Mouse (Mus musculus) embryo, embryonic 11 days (tissue): ENCODE results near the gene Actl10.

Source experiments
- DNase-seq: peaks from one replicate; pipeline ENCODE4 v3.0.0-alpha.2; 2015

Gene Actl10

DNA sequence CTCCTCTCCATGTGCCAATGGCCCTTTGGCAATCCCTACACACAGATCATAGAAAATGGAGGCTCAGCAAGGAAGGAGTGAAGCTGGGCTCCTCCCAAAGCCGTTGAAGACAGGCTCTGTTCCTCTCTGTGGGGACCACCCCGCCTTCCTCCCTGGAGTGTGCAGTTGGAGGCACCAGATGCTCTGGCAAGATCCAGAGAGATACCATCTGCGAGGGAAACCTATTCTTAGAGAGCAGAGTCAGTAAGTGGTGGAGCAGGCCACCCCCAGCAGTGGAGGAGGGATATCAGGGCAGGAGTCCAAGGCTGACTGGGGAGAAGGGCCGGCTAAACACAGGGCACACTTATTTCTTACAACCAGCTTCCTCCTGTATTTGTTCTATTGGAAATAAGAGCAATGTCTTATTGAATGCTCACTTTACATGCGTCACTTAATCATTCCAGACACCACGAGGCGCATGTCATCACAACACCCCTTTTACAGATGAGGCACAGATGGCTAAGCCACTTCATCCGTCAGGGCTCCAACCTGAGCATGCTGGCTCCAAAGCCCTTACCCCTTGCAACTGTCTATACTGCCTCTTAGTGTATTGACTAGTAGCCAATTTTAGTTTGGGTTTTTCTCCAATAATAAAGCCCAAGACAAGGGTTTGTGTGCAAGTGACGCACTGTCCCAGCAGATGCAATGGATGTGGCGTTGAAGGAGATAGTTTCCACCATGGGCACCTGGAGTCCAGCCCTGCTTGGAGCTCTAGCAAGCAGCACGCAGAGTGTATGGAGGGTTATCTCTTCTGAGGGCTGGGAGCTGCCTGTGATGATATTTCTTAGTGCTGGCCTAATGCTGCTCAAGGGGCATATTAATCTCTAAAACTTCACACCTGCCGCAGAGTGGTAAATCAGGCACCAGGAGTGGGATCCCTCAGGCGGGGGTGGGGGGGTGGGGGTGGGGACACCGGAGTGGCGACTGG, 32.6 kb downstream of the Actl10 start:
- DNase-seq, result no peak

DNA sequence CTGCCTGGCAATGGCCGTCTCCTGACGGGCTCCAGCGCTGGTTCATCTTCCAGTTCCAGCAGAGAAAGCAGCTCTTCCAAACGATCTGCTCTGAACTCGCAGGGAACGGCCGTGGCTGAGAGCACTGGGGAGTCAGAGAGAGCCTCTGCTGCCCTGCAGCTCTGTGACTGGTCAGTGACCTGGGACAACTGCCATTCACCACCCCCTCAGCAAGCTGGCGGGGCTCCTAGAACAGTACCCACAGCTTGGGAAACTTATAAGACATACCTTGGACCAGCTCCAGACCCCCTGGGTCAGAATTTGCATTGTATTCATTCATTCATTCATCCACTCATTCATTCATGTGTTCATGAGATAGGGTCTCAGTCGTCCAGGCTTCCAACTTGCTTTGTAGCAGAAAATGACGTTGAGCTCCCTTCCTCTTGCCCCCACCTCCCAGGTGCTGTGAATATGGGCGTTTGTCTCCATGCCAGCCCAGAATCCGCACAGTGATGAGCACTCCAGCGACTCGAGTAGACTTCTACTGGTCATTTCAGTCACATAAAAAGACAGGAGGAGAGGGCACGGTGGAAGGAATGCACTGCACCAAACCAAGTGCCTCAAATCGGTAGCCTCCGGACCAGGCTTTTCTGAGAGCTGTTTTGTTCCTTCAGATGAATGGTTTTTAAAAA, 33.5 kb downstream of the Actl10 start:
- DNase-seq, result no peak

GRCm38 (mm10) chr2:154586405-154586804, 34.8 kb downstream of the Actl10 start:
- DNase-seq, result peak; percentile 42

- no peak for DNase-seq
Measured at GRCm38 (mm10) chr2:154589051-154589450, 37.5 kb downstream of the Actl10 start.

- no peak for DNase-seq
Measured at GRCm38 (mm10) chr2:154591239-154591638, 39.7 kb downstream of the Actl10 start.

DNA sequence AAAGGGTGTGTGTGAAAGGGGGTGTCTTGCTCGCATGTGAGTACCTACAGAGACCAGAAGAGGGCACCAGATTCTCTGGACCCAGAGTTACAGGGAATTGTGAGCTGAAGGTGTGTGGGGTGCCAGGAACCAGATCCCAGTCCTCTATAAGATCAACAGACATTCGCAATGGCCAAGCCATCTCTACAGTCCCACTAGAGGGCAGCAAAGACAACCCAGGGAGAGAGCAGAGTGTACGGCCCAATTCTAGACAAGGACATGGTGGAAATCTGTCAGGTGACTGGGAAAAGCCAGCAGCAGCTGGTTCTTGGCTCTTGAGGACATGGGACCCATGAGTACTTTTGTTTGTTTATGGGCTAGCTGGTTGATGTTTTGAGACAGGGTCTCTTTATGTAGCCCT, 41.4 kb downstream of the Actl10 start:
- peak; percentile 47 for DNase-seq

DNA sequence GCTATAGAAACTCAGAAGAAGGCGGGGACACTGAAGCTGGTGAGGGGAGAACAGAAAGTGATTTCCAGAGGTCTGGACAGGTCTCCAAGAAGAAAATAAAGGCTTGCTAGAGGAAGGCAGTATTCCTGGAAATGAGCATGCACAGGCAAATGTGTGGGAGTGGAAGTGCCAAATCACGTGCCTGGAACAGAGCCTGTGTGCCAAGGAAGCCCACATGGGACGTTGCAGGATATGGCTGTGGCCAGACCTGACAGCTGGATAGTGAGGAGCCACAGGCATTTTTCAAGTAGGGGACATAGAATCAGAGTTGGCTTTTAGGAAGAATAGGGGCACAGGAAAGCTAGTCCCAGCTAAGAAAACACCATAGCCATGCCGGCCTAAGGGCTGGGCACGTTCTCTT, 44.2 kb downstream of the Actl10 start:
- no peak for DNase-seq

DNA sequence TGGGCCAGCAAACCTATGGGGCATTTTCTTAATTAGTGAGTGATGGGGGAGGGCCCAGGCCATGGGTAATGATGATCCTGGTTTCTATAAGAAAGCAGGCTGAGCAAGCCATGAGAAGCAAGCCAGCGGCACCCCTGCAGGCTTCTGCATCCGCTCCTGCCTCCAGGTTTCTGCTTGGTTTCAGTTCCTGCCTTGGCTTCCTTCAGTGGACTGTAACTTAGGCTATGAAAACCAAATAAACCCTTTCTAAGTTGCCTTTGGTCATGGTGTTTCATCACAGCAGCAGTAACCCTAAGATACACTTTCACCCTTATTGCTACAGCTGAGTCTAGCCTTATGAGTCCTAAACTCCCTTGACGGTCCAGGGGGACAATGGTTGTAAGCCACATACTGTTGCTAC, 45.8 kb downstream of the Actl10 start:
- DNase-seq, result no peak

DNA sequence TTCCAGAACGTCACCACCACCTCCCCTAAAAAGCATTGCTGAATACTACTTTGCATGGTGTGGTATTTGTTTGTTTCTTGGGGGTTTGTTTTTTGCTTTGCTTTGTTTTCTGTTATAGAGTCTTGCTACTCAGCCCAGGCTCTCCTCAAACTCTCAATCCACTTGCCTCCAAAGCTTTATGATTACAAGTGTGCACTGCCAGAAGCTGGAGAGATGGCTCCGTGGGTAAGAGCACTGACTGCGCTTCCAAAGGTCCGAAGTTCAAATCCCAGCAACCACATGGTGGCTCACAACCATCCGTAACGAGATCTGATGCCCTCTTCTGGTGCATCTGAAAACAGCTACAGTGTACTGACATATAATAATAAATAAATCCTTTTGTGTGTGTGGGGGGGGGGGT, 49.0 kb downstream of the Actl10 start:
- DNase-seq, result no peak

DNA sequence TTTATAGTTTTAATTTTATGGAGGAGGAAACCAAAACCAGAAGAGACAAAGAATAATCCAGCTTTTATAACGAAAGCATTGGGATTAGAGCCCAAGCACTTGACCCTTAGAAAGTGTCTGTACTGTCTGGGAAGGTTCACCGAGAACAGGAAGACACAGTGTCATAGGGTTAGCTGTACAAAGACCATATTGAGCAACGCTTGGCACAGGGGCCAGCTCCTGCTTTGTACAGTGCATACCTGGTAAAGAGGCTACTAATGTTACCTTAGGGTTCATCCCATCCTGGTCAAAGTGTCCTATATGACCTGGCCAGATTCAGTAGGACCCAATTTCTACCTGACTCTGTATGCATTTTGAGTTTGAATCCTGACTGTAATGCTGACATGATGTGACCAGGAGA, 49.7 kb downstream of the Actl10 start:
- DNase-seq, result no peak
